Mouse (Mus musculus): ENCODE measurements at regions not wholly inside any gene's neighbourhood (a gene's known extent, or its start where the extent isn't known, plus 50 kb on each side); places are given as distances from the start of the nearest gene placed in this dataset.

- no peak for DNase-seq
Measured at GRCm38 (mm10) chr16:20794721-20795120, 60.4 kb upstream of the Thpo start.
